Mouse (Mus musculus) thymus, adult 2 months (tissue): ENCODE measurements around the gene Gk.

Experiments used
- CTCF ChIP-seq: fragments of 200-500 bp; IDR thresholded peaks from 2 replicates; pipeline ENCODE4 v1.5.1; 2012; ENCODE audit warnings: mild to moderate bottlenecking, control low read depth, low read length, moderate library complexity, borderline replicate concordance; ENCODE audit not compliant: control insufficient read depth, poor library complexity, insufficient read depth; ENCODE audit errors: extremely low read depth
- POLR2A ChIP-seq: fragments of 200-500 bp; IDR thresholded peaks from 2 replicates; pipeline ENCODE4 v1.6.1; 2012; ENCODE audit warnings: mild to moderate bottlenecking, low read length, control low read depth, moderate library complexity; ENCODE audit not compliant: control insufficient read depth, poor library complexity, insufficient read depth; ENCODE audit errors: extremely low read depth

DNA sequence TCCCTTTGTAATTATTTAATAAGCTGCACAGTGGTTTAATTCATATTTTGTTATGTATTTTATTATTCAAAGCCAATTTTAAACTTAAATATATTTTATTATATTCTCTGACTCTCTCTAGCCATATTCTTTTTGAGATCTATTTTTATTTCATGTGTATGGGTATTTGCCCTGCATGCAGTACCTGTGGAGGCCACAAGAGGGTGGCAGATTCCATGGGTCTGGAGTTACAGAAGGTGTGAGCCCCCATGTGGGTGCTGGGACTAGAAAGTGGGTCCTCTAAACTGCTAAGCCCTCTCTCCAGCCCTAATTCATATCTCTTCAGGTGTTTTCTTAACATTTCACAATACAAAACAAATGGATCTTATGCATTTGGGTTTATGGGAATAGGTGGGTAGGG lies 55.4 kb downstream of the Gk start:
- TF ChIP-seq POLR2A (no peak), CTCF (peak; percentile 20; the same call in 1 of the 2 replicates)
